Mouse (Mus musculus) ES-E14 (cell line): Measurements from ENCODE around the gene Bri3bp. TPM values are rescaled to one million over a fixed set of nuclear protein-coding genes. Genes with fewer than 3 reads are reported as not detected.

ENCODE experiments used
- DNase-seq: peaks from one replicate; pipeline ENCODE4 v3.0.0-alpha.2; 2013; ENCODE audit warnings: low read depth, low spot score
- H3K27ac ChIP-seq: 2 replicates; pipeline ENCODE4 v1.5.1; 2012; ENCODE audit warnings: low read depth, mild to moderate bottlenecking, low read length, moderate library complexity, mixed read lengths; ENCODE audit not compliant: poor library complexity, insufficient read depth, severe bottlenecking
- H3K36me3 ChIP-seq: 2 replicates; pipeline ENCODE4 v1.6.1; 2012; ENCODE audit warnings: mild to moderate bottlenecking, low read length, moderate library complexity, mixed read lengths; ENCODE audit not compliant: control insufficient read depth, poor library complexity, insufficient read depth, severe bottlenecking
- H3K4me1 ChIP-seq, 2 experiments: fragments of 150-350 bp in 1 of 2; sonication (generic) in 1 of 2; 2 replicates each; pipeline ENCODE4 v1.6.1; 2012; ENCODE audit warnings: low read length in 2 of 2, mild to moderate bottlenecking in 1 of 2, mixed read lengths in 1 of 2; ENCODE audit not compliant: control insufficient read depth in 2 of 2, insufficient read depth in 2 of 2, poor library complexity in 1 of 2
- H3K4me3 ChIP-seq, 2 experiments: fragments of 150-350 bp in 1 of 2; sonication (generic) in 1 of 2; 2 replicates each; pipeline ENCODE4 v1.5.1; 2012; ENCODE audit warnings: low read length in 2 of 2, low read depth in 1 of 2, mild to moderate bottlenecking in 1 of 2, mixed read lengths in 1 of 2; ENCODE audit not compliant: insufficient read depth in 1 of 2, poor library complexity in 1 of 2, severe bottlenecking in 1 of 2
- H3K9ac ChIP-seq: 2 replicates; pipeline ENCODE4 v1.6.1; 2012; ENCODE audit warnings: low read depth, mild to moderate bottlenecking, low read length, mixed read lengths; ENCODE audit not compliant: poor library complexity, insufficient read depth, severe bottlenecking
- H3K9me3 ChIP-seq: fragments of 150-350 bp; sonication (generic); 2 replicates; pipeline ENCODE4 v1.6.1; 2012; ENCODE audit warnings: low read depth, mild to moderate bottlenecking, low read length; ENCODE audit not compliant: control insufficient read depth, insufficient read depth
- CHD2 ChIP-seq: IDR thresholded peaks from 2 replicates; pipeline ENCODE4 v1.6.1; 2014; ENCODE audit warnings: mild to moderate bottlenecking, low read depth, low read length, inconsistent platforms
- HCFC1 ChIP-seq: IDR thresholded peaks from 2 replicates; pipeline ENCODE4 v1.6.1; 2012; ENCODE audit warnings: low read length, inconsistent platforms, borderline replicate concordance; ENCODE audit not compliant: insufficient read depth
- MAFK ChIP-seq: IDR thresholded peaks from 2 replicates; pipeline ENCODE4 v1.6.1; 2014; ENCODE audit warnings: mild to moderate bottlenecking, low read depth, low read length, inconsistent platforms; ENCODE audit not compliant: insufficient read depth
- ZC3H11A ChIP-seq: IDR thresholded peaks from 2 replicates; pipeline ENCODE4 v1.6.1; 2012; ENCODE audit warnings: low read depth, mild to moderate bottlenecking, inconsistent platforms, low read length, borderline replicate concordance
- ZNF384 ChIP-seq: IDR thresholded peaks from 2 replicates; pipeline ENCODE4 v1.6.1; 2012; ENCODE audit warnings: low read depth, low read length, inconsistent platforms
- in situ Hi-C, 2 experiments: fragments of 600-800 bp; cut with MboI; formaldehyde crosslinking; loops; one replicate each; pipeline ENCODE4 v1.15.1; 2025; ENCODE audit warnings: low sequenced_read_pairs in 2 of 2, inconsistent platforms in 1 of 2; ENCODE audit not compliant: unreplicated experiment in 2 of 2
- total RNA-seq: library from RNA; depleted of rRNA; stranded (reverse); fragments of 300-350 nt; gene quantifications from 2 replicates; pipeline ENCODE4 v1.2.3, GENCODE M21; 2012

Bri3bp gene
- total RNA-seq, 1 experiment, result 52.7 TPM

- no peak overlapping the region for H3K4me3 ChIP-seq
- H3K36me3 ChIP-seq, result no peaks in the 10 kb centered on the region
- H3K4me1 ChIP-seq, result peaks cover 1 to 10% of the 10 kb centered on the region in 2 experiments; a peak in 2 of 4 replicates
- DNase-seq, result no peak
- no peak overlapping the region for H3K27ac ChIP-seq
- TF ChIP-seq ZC3H11A (no peak), MAFK (no peak), ZNF384 (no peak), HCFC1 (no peak), CHD2 (no peak)
- H3K9me3 ChIP-seq, result no peaks in the 10 kb centered on the region
- no peak overlapping the region for H3K9ac ChIP-seq
- in situ Hi-C loops, result no loop called here
These were observed 36.2 kb downstream of the Bri3bp start for GRCm38 (mm10) chr5:125477533-125477932.

GRCm38 (mm10) chr5:125478037-125478436 is 36.7 kb downstream of the Bri3bp start:
- no peaks in the 10 kb centered on the region for H3K9me3 ChIP-seq
- H3K4me1 ChIP-seq, result peaks cover 1 to 10% of the 10 kb centered on the region in 2 experiments; a peak in 2 of 4 replicates
- H3K9ac ChIP-seq, result no peak overlapping the region
- DNase-seq, result no peak
- H3K27ac ChIP-seq, result no peak overlapping the region
- no peak overlapping the region for H3K4me3 ChIP-seq
- H3K36me3 ChIP-seq, result peaks cover 2% of the 10 kb centered on the region; the same call in 1 of the 2 replicates
- TF ChIP-seq ZC3H11A (no peak), ZNF384 (no peak), HCFC1 (no peak), CHD2 (no peak), MAFK (no peak)
- in situ Hi-C loops, result no loop called here

GRCm38 (mm10) chr5:125479376-125479775 is 38.0 kb downstream of the Bri3bp start:
- TF ChIP-seq MAFK (no peak), ZC3H11A (no peak), CHD2 (no peak), ZNF384 (no peak), HCFC1 (no peak)
- no peak overlapping the region for H3K9ac ChIP-seq
- peaks cover 3% of the 10 kb centered on the region; the same call in 1 of the 2 replicates for H3K36me3 ChIP-seq
- DNase-seq, result no peak
- H3K4me1 ChIP-seq, result peaks cover 1 to 10% of the 10 kb centered on the region in 2 experiments; a peak in 2 of 4 replicates
- H3K4me3 ChIP-seq, result no peak overlapping the region
- H3K27ac ChIP-seq, result no peak overlapping the region
- in situ Hi-C loops, result no loop called here
- no peaks in the 10 kb centered on the region for H3K9me3 ChIP-seq

GRCm38 (mm10) chr5:125480434-125481231 is 39.3 kb downstream of the Bri3bp start:
- DNase-seq, result no peak
- peaks cover 1 to 10% of the 10 kb centered on the region in 2 experiments; a peak in 2 of 4 replicates for H3K4me1 ChIP-seq
- in situ Hi-C loops, result no loop called here
- H3K36me3 ChIP-seq, result peaks cover 3% of the 10 kb centered on the region; the same call in 1 of the 2 replicates
- H3K27ac ChIP-seq, result no peak overlapping the region
- H3K9me3 ChIP-seq, result no peaks in the 10 kb centered on the region
- H3K4me3 ChIP-seq, result no peak overlapping the region
- no peak overlapping the region for H3K9ac ChIP-seq
- no peak for TF ChIP-seq ZNF384
- TF ChIP-seq ZC3H11A, result no peak
- TF ChIP-seq CHD2, result no peak

GRCm38 (mm10) chr5:125482474-125482873 is 41.1 kb downstream of the Bri3bp start:
- Histone ChIP-seq H3K4me1 (peaks cover 0 to 6% of the 10 kb centered on the region in 2 experiments; a peak in 1 of 4 replicates), H3K36me3 (peaks cover 3% of the 10 kb centered on the region; the same call in 1 of the 2 replicates), H3K9me3 (no peaks in the 10 kb centered on the region), H3K27ac (no peak overlapping the region), H3K4me3 (no peak overlapping the region), H3K9ac (no peak overlapping the region)
- DNase-seq, result no peak
- TF ChIP-seq ZC3H11A (no peak), HCFC1 (no peak), ZNF384 (no peak), CHD2 (no peak), MAFK (no peak)
- in situ Hi-C loops, result no loop called here
